Mouse (Mus musculus) kidney, embryonic 16.5 days (tissue): ENCODE measurements around the gene Phf20. TPM values are rescaled to one million over a fixed set of nuclear protein-coding genes. Genes with fewer than 3 reads are reported as not detected.

ENCODE experiments used
- ATAC-seq: fragments of 200-750 bp; cut with Nextera tagmentation; 2 replicates; pipeline ENCODE4 v1.8.0; 2017; ENCODE audit warnings: moderate TSS enrichment; ENCODE audit not compliant: low FRiP score, low TSS enrichment
- H3K27ac ChIP-seq: fragments of 300-500 bp; sonication (generic); 2 replicates; pipeline ENCODE4 v1.5.1; 2014; ENCODE audit warnings: low read length
- H3K27me3 ChIP-seq: fragments of 300-500 bp; sonication (generic); 2 replicates; pipeline ENCODE4 v1.6.1; 2014; ENCODE audit warnings: low read length, control low read depth, mixed read lengths; ENCODE audit not compliant: insufficient read depth
- H3K36me3 ChIP-seq: fragments of 300-500 bp; sonication (generic); 2 replicates; pipeline ENCODE4 v1.6.1; 2014; ENCODE audit warnings: low read length, control low read depth, mixed read lengths; ENCODE audit not compliant: insufficient read depth
- H3K4me1 ChIP-seq: fragments of 300-500 bp; sonication (generic); 2 replicates; pipeline ENCODE4 v1.6.1; 2014; ENCODE audit warnings: low read length, control low read depth, mixed read lengths; ENCODE audit not compliant: insufficient read depth
- H3K4me2 ChIP-seq: fragments of 300-500 bp; sonication (generic); replicated peaks from 2 replicates; pipeline ENCODE4 v1.6.1; 2014; ENCODE audit warnings: low read depth, low read length
- H3K4me3 ChIP-seq: fragments of 300-500 bp; sonication (generic); 2 replicates; pipeline ENCODE4 v1.5.1; 2014; ENCODE audit warnings: mild to moderate bottlenecking, low read length
- H3K9ac ChIP-seq: fragments of 300-500 bp; sonication (generic); replicated peaks from 2 replicates; pipeline ENCODE4 v1.6.1; 2014; ENCODE audit warnings: low read length
- H3K9me3 ChIP-seq: fragments of 300-500 bp; sonication (generic); 2 replicates; pipeline ENCODE4 v1.6.1; 2016; ENCODE audit warnings: low read length, control low read depth
- WGBS: fragments of 180-500 bp; shearing (Covaris S2); extraction: QIAGEN DNeasy Blood & Tissue Kit; methylation state at CpG from one replicate; pipeline ENCODE4 v1.1.7; 2014; 5-methylcytosine and 5-hydroxymethylcytosine counted together
- microRNA-seq: library from miRNA; unstranded; fragments of <30 nt; microRNA quantifications from one replicate; pipeline ENCODE4, GENCODE M21; 2016
- polyA plus RNA-seq: library from polyadenylated mRNA; unstranded; fragments of >200 nt; fragmentation: Nextera tagmentation; extraction: Ambion mirVana; gene quantifications from 2 replicates; pipeline ENCODE4 v1.2.1, GENCODE M21; 2015

The Phf20 gene
- polyA plus RNA-seq, 1 experiment from 2014 or later = 68.2 TPM

GRCm38 (mm10) chr2:156352413-156353165, 156.3 kb downstream of the Phf20 start:
- Histone ChIP-seq H3K27ac (no peak overlapping the region), H3K36me3 (no peaks in the 10 kb centered on the region), H3K4me3 (no peak overlapping the region), H3K4me2 (no peak overlapping the region), H3K9ac (no peak overlapping the region), H3K4me1 (0 out of 2 replicates have a peak, but pooled peaks cover 4% of the 10 kb centered on the region), H3K27me3 (no peaks in the 10 kb centered on the region), H3K9me3 (no peaks in the 10 kb centered on the region)
- ATAC-seq = no peak
- 75% methylated on average over 8 of the region's 8 CpGs for WGBS

- no peaks in the 10 kb centered on the region for H3K27me3 ChIP-seq
- H3K9ac ChIP-seq = no peak overlapping the region
- no peaks in the 10 kb centered on the region for H3K9me3 ChIP-seq
- no peak overlapping the region for H3K27ac ChIP-seq
- no peak overlapping the region for H3K4me3 ChIP-seq
- H3K4me2 ChIP-seq = no peak overlapping the region
- 29% methylated on average over 7 of the region's 7 CpGs for WGBS
- ATAC-seq = no peak
- H3K36me3 ChIP-seq = no peaks in the 10 kb centered on the region
- H3K4me1 ChIP-seq = 0 out of 2 replicates have a peak, but pooled peaks cover 4% of the 10 kb centered on the region
Observed at GRCm38 (mm10) chr2:156353265-156353692, 157.0 kb downstream of the Phf20 start.

DNA sequence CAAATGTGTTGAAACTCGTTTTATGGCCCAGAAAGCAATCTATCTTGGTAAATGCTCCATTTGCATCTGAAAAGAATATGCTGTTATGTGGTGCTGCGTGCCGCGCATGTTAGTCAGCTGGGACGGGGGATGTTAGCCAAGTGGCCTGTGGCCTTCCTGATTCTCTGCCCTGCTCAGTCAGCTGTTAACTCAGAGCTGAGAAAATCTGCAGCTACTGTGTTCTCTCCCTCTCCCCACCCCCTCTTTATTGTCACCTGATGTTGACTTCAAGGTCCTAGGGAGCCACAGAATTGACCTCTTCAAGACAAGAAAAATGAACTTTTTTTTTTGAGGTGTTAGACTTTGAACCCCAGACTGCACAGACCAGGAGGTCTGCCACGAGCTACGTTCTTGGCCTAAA, 159.8 kb downstream of the Phf20 start:
- Histone ChIP-seq H3K4me2 (no peak overlapping the region), H3K4me3 (no peak overlapping the region), H3K27ac (no peak overlapping the region), H3K27me3 (no peaks in the 10 kb centered on the region), H3K36me3 (no peaks in the 10 kb centered on the region), H3K9ac (no peak overlapping the region), H3K9me3 (no peaks in the 10 kb centered on the region), H3K4me1 (0 out of 2 replicates have a peak, but pooled peaks cover 4% of the 10 kb centered on the region)
- no peak for ATAC-seq
- 50% methylated on average over 7 of the region's 7 CpGs for WGBS

Small RNAs within 50 kb of the gene (microRNA-seq; reads per million reads assigned to microRNA genes)
- not detected for gene Gm22759

Other genes with a start within 250 kb of the Phf20 start
- 18.1 and 19.8 TPM in 2 replicates for gene Cep250, start 240.0 kb upstream of the Phf20 start, polyA plus RNA-seq
- gene 6430550D23Rik, start 188.5 kb upstream of the Phf20 start, polyA plus RNA-seq = 1.4 and 2.2 TPM in 2 replicates
- 288 and 302 TPM in 2 replicates for gene Ergic3, start 188.4 kb upstream of the Phf20 start, polyA plus RNA-seq
- gene Fer1l4, start 143.5 kb upstream of the Phf20 start, polyA plus RNA-seq = 0.15 and 0.37 TPM in 2 replicates
- gene Spag4, start 131.3 kb upstream of the Phf20 start, polyA plus RNA-seq = 2.8 and 3.3 TPM in 2 replicates
- gene Cpne1, start 84.5 kb upstream of the Phf20 start, polyA plus RNA-seq = 70.6 and 75.8 TPM in 2 replicates
- gene Rbm12, start 84.5 kb upstream of the Phf20 start, polyA plus RNA-seq = 27.7 and 29.3 TPM in 2 replicates
- gene Gm28036, start 69.4 kb upstream of the Phf20 start, polyA plus RNA-seq = 22.0 and 26.5 TPM in 2 replicates
- 361 and 371 TPM in 2 replicates for gene Romo1, start 52.4 kb upstream of the Phf20 start, polyA plus RNA-seq
- 56.1 and 60.1 TPM in 2 replicates for gene Nfs1, start 52.3 kb upstream of the Phf20 start, polyA plus RNA-seq
- gene Rbm39, start 16.2 kb upstream of the Phf20 start, polyA plus RNA-seq = 569 and 661 TPM in 2 replicates
- 5.5 and 8.1 TPM in 2 replicates for gene Cnbd2, start 115.8 kb downstream of the Phf20 start, polyA plus RNA-seq
- 48.8 and 58.0 TPM in 2 replicates for gene Scand1, start 116.2 kb downstream of the Phf20 start, polyA plus RNA-seq
- gene Epb41l1, start 224.4 kb downstream of the Phf20 start, polyA plus RNA-seq = 2.1 and 2.5 TPM in 2 replicates